Comparison of ENCODE assay signal across 10 mouse cellular contexts in genomic region chr11:54595053-54595452, GRCm38 (mm10).
DNase-seq lines count a peak whose midpoint lies in the region; ATAC-seq and TF ChIP-seq lines count a peak whose summit lies in the region.
"Had no signal": no experiment of that assay in that cellular context is flagged by ENCODE, and none has a peak within 500 bp of the region (broad histone marks: within the 10 kb centered on the region; RNA-seq: fewer than 3 reads in every experiment).

No protein-coding gene starts in this region.

- no peaks in the 10 kb centered on the region for H3K27me3 ChIP-seq in lung, embryonic 14.5 days (ENCODE audit: insufficient read depth, low read length)
- no peaks in the 10 kb centered on the region for H3K27me3 ChIP-seq in midbrain, postnatal 0 days (ENCODE audit: insufficient read depth, low read length)
- H3K27me3 ChIP-seq: heart, embryonic 15.5 days; limb, embryonic 15.5 days; neural tube, embryonic 12.5 days had no signal

- no peaks in the 10 kb centered on the region for H3K4me1 ChIP-seq in lung, embryonic 14.5 days (ENCODE audit: insufficient read depth)
- 0 out of 2 replicates have a peak, but pooled peaks cover 3% of the 10 kb centered on the region for H3K4me1 ChIP-seq in midbrain, postnatal 0 days (ENCODE audit: insufficient read depth, low read length)
- H3K4me1 ChIP-seq: limb, embryonic 15.5 days; neural tube, embryonic 12.5 days had no signal

- H3K27ac ChIP-seq in lung, embryonic 14.5 days (ENCODE audit: low read depth), result no peak overlapping the region
- H3K27ac ChIP-seq in midbrain, postnatal 0 days (ENCODE audit: low read depth, low read length), result peak overlapping the region; percentile 59
- H3K27ac ChIP-seq: heart, embryonic 15.5 days; limb, embryonic 15.5 days; neural tube, embryonic 12.5 days had no signal

- no peak overlapping the region for H3K4me2 ChIP-seq in lung, embryonic 14.5 days
- H3K4me2 ChIP-seq in midbrain, postnatal 0 days (ENCODE audit: low read depth, low read length, poor library complexity, severe bottlenecking), result no peak overlapping the region
- H3K4me2 ChIP-seq: heart, embryonic 15.5 days; limb, embryonic 15.5 days; neural tube, embryonic 12.5 days had no signal

- no peaks in the 10 kb centered on the region for H3K9me3 ChIP-seq in lung, embryonic 14.5 days (ENCODE audit: low read depth, low read length)
- no peaks in the 10 kb centered on the region for H3K9me3 ChIP-seq in midbrain, postnatal 0 days (ENCODE audit: low read length)
- H3K9me3 ChIP-seq: heart, embryonic 15.5 days; limb, embryonic 15.5 days; neural tube, embryonic 12.5 days had no signal

- no peak overlapping the region for H3K9ac ChIP-seq in lung, embryonic 14.5 days
- H3K9ac ChIP-seq in midbrain, postnatal 0 days (replicated peaks; ENCODE audit: low read length, poor library complexity, severe bottlenecking), result 0 out of 2 replicates have a peak overlapping the region, but pooled peaks have one; percentile 19
- H3K9ac ChIP-seq: heart, embryonic 15.5 days; limb, embryonic 15.5 days; neural tube, embryonic 12.5 days had no signal

- no peak for DNase-seq in lung, embryonic 14.5 days
- no peak for DNase-seq in lung, postnatal 36 days
- peak; percentile 23 for DNase-seq in c-Kit-positive CD71-negative TER-119-negative erythroid progenitor cells, embryonic 14.5 days (ENCODE audit: low read depth)
- peak; percentile 35 for DNase-seq in midbrain, postnatal 0 days (ENCODE audit: low spot score)
- no peak for DNase-seq in kidney, adult 11 months
- DNase-seq in testis, postnatal 14 days (ENCODE audit: low spot score), result no peak

- 0 out of 2 replicates have a peak, but pooled peaks have one; percentile 9 for TF ChIP-seq CTCF in lung, embryonic 14.5 days (IDR thresholded peaks at IDR 0.05; ENCODE audit: low read depth)
- TF ChIP-seq CTCF in midbrain, postnatal 0 days (IDR thresholded peaks at IDR 0.05), result peak; percentile 45

- 63% methylated on average over 4 of the region's 4 CpGs for WGBS in lung, embryonic 14.5 days
- WGBS in midbrain, postnatal 0 days, result 50% methylated on average over 4 of the region's 4 CpGs

- no peaks in the 10 kb centered on the region for H3K36me3 ChIP-seq in lung, embryonic 14.5 days (ENCODE audit: insufficient read depth)
- no peaks in the 10 kb centered on the region for H3K36me3 ChIP-seq in midbrain, postnatal 0 days (ENCODE audit: insufficient read depth, low read length)
- H3K36me3 ChIP-seq: heart, embryonic 15.5 days; limb, embryonic 15.5 days; neural tube, embryonic 12.5 days had no signal

- ATAC-seq in lung, embryonic 14.5 days (ENCODE audit: insufficient read depth), result no peak
- peak; percentile 33 for ATAC-seq in inflammation-experienced regulatory T-cells, adult 6 months
- ATAC-seq in midbrain, postnatal 0 days (ENCODE audit: low FRiP score), result 0 out of 2 replicates have a peak, but pooled peaks have one; percentile 58

- H3K4me3 ChIP-seq in lung, embryonic 14.5 days (ENCODE audit: low read depth, low read length), result no peak overlapping the region
- no peak overlapping the region for H3K4me3 ChIP-seq in midbrain, postnatal 0 days (ENCODE audit: low read depth, low read length)
- H3K4me3 ChIP-seq: heart, embryonic 15.5 days; limb, embryonic 15.5 days; neural tube, embryonic 12.5 days had no signal

Comparison
In these comparisons a context has a peak if more than half of its experiments do, and no peak if none do; other contexts are left out.
1. DNase-seq: peak in c-Kit-positive CD71-negative TER-119-negative erythroid progenitor cells, embryonic 14.5 days (single experiment) and midbrain, postnatal 0 days (single experiment); none in lung, embryonic 14.5 days (single experiment), lung, postnatal 36 days (single experiment), kidney, adult 11 months (single experiment) and testis, postnatal 14 days (single experiment).